Mouse (Mus musculus) intestine, embryonic 16.5 days (tissue): ENCODE measurements at regions not wholly inside any gene's neighbourhood (a gene's known extent, or its start where the extent isn't known, plus 50 kb on each side); places are given as distances from the start of the nearest gene placed in this dataset.
A peak's percentile ranks its signal among the peaks of the same experiment; 100 is the strongest.
"Not testable (repeated sequence)": the region's sequence is repeated elsewhere in the genome, so short reads cannot be mapped to it uniquely, and the experiment has no call there.

Experiments used
- ATAC-seq: fragments of 200-750 bp; cut with Nextera tagmentation; 2 replicates; pipeline ENCODE4 v1.8.0; 2017; ENCODE audit warnings: moderate TSS enrichment, moderate library complexity
- H3K27ac ChIP-seq: fragments of 300-500 bp; sonication (generic); 2 replicates; pipeline ENCODE4 v1.5.1; 2014; ENCODE audit warnings: mild to moderate bottlenecking, low read length
- H3K27me3 ChIP-seq: fragments of 300-500 bp; sonication (generic); replicated peaks from 2 replicates; pipeline ENCODE4 v1.6.1; 2014; ENCODE audit warnings: low read length, control low read depth, mixed read lengths; ENCODE audit not compliant: control insufficient read depth, insufficient read depth
- H3K36me3 ChIP-seq: fragments of 300-500 bp; sonication (generic); 2 replicates; pipeline ENCODE4 v1.6.1; 2014; ENCODE audit warnings: low read length, control low read depth; ENCODE audit not compliant: control insufficient read depth, insufficient read depth
- H3K4me1 ChIP-seq: fragments of 300-500 bp; sonication (generic); 2 replicates; pipeline ENCODE4 v1.6.1; 2014; ENCODE audit warnings: low read length, control low read depth, mixed read lengths; ENCODE audit not compliant: control insufficient read depth, insufficient read depth
- H3K4me2 ChIP-seq: fragments of 300-500 bp; sonication (generic); 2 replicates; pipeline ENCODE4 v1.6.1; 2014; ENCODE audit warnings: low read depth, low read length, control low read depth
- H3K4me3 ChIP-seq: fragments of 300-500 bp; sonication (generic); 2 replicates; pipeline ENCODE4 v1.5.1; 2014; ENCODE audit warnings: mild to moderate bottlenecking, low read length
- H3K9ac ChIP-seq: fragments of 300-500 bp; sonication (generic); 2 replicates; pipeline ENCODE4 v1.6.1; 2014; ENCODE audit warnings: low read depth, low read length
- H3K9me3 ChIP-seq: fragments of 300-500 bp; sonication (generic); 2 replicates; pipeline ENCODE4 v1.6.1; 2016; ENCODE audit warnings: low read length, control low read depth; ENCODE audit not compliant: control insufficient read depth
- WGBS: fragments of 180-500 bp; shearing (Covaris S2); extraction: QIAGEN DNeasy Blood & Tissue Kit; methylation state at CpG from one replicate; pipeline ENCODE4 v1.1.7; 2014; 5-methylcytosine and 5-hydroxymethylcytosine counted together

- no peaks in the 10 kb centered on the region for H3K9me3 ChIP-seq
- WGBS: 64% methylated on average over 2 of the region's 2 CpGs
- no peaks in the 10 kb centered on the region for H3K36me3 ChIP-seq
- no peak for ATAC-seq
- no peak overlapping the region for H3K4me3 ChIP-seq
- H3K9ac ChIP-seq: no peak overlapping the region
- no peak overlapping the region for H3K4me2 ChIP-seq
- H3K27ac ChIP-seq: no peak overlapping the region
- H3K27me3 ChIP-seq: no peaks in the 10 kb centered on the region; the same call in 1 of the 2 replicates
- H3K4me1 ChIP-seq: peaks cover 4% of the 10 kb centered on the region; the same call in 1 of the 2 replicates
Observed at GRCm38 (mm10) chr17:15252187-15252586, 124.5 kb downstream of the Dll1 start.

- 88% methylated on average over 1 of the region's 1 CpGs for WGBS
- Histone ChIP-seq H3K9ac (no peak overlapping the region), H3K4me3 (no peak overlapping the region), H3K4me2 (no peak overlapping the region), H3K4me1 (peaks cover 4% of the 10 kb centered on the region; the same call in 1 of the 2 replicates), H3K27ac (no peak overlapping the region), H3K27me3 (no peaks in the 10 kb centered on the region; the same call in 1 of the 2 replicates), H3K9me3 (no peaks in the 10 kb centered on the region), H3K36me3 (no peaks in the 10 kb centered on the region)
- ATAC-seq: no peak
Observed at GRCm38 (mm10) chr17:15251641-15252040, 125.0 kb downstream of the Dll1 start.

GRCm38 (mm10) chr17:15248417-15248791 lies 128.3 kb downstream of the Dll1 start:
- no peak overlapping the region for H3K4me2 ChIP-seq
- no peaks in the 10 kb centered on the region; the same call in 1 of the 2 replicates for H3K27me3 ChIP-seq
- H3K27ac ChIP-seq: no peak overlapping the region
- WGBS: 45% methylated on average over 4 of the region's 4 CpGs
- H3K4me3 ChIP-seq: no peak overlapping the region
- no peak overlapping the region for H3K9ac ChIP-seq
- H3K9me3 ChIP-seq: no peaks in the 10 kb centered on the region
- ATAC-seq: no peak
- H3K36me3 ChIP-seq: no peaks in the 10 kb centered on the region
- peaks cover 4% of the 10 kb centered on the region; the same call in 1 of the 2 replicates for H3K4me1 ChIP-seq

DNA sequence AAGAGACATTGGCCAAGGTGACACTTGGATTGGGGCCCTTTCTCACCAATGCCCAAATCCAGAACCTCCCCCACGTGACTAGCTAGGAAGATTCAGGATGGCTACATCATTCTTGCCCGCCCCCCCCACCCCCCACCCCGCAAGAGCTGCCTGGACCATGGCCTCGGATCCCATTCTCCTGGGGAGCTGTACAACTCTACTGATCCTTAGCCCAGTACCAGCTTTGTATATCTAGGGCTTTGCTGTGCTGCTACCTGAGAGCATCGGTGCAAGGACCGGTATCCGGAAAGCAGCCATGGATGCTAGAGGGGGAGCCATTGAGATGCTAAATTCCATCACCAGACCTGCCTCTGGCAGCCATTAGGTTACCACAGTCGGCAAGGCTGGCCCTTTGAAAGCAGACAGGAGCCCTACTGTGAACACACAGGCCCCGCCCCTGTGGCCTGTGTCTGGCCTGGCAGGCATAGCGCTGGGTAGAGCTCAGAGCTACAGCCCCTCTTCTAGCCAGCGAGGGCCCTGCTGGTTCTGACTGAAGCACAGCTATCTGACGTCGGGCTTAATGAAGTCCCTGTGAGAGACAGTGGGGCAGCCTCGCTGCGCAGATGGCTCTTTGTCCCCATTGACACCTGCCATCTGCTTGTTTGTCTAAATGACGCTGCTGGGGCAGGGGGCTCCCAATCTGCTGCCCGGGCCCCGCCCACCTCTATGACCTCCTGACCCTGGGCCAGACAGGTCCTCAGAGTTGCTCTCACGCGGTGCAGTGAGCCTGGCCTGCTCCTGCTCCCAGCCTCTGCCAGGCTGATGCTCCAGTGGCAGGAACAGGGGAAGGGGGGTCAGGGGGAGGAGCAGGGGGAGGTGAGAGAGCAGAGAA lies 128.9 kb downstream of the Dll1 start:
- WGBS: 12% methylated on average over 20 of the region's 20 CpGs
- Histone ChIP-seq H3K4me2 (no peak overlapping the region), H3K27ac (no peak overlapping the region)

GRCm38 (mm10) chr17:15242976-15243635 lies 133.6 kb downstream of the Dll1 start:
- ATAC-seq: no peak
- Histone ChIP-seq H3K9ac (no peak overlapping the region), H3K36me3 (no peaks in the 10 kb centered on the region), H3K27me3 (no peaks in the 10 kb centered on the region), H3K4me2 (no peak overlapping the region), H3K27ac (no peak overlapping the region), H3K4me1 (peaks cover 4% of the 10 kb centered on the region; the same call in 1 of the 2 replicates), H3K9me3 (no peaks in the 10 kb centered on the region), H3K4me3 (no peak overlapping the region)
- WGBS: 65% methylated on average over 6 of the region's 6 CpGs

More for the DNA sequence above, 128.9 kb downstream of the Dll1 start:
- H3K27me3 ChIP-seq: no peaks in the 10 kb centered on the region; the same call in 1 of the 2 replicates
- peak; percentile 64; the same call in 1 of the 2 replicates for ATAC-seq
- no peaks in the 10 kb centered on the region for H3K9me3 ChIP-seq
- H3K4me1 ChIP-seq: peaks cover 4% of the 10 kb centered on the region; the same call in 1 of the 2 replicates
- no peak overlapping the region for H3K4me3 ChIP-seq
- H3K36me3 ChIP-seq: no peaks in the 10 kb centered on the region
- no peak overlapping the region for H3K9ac ChIP-seq

GRCm38 (mm10) chr17:15242356-15242755 lies 134.3 kb downstream of the Dll1 start:
- Histone ChIP-seq H3K9me3 (no peaks in the 10 kb centered on the region), H3K4me2 (no peak overlapping the region), H3K36me3 (no peaks in the 10 kb centered on the region), H3K4me3 (no peak overlapping the region), H3K27ac (no peak overlapping the region), H3K27me3 (no peaks in the 10 kb centered on the region), H3K4me1 (no peaks in the 10 kb centered on the region), H3K9ac (no peak overlapping the region)
- no peak for ATAC-seq
- 79% methylated on average over 8 of the region's 8 CpGs for WGBS

DNA sequence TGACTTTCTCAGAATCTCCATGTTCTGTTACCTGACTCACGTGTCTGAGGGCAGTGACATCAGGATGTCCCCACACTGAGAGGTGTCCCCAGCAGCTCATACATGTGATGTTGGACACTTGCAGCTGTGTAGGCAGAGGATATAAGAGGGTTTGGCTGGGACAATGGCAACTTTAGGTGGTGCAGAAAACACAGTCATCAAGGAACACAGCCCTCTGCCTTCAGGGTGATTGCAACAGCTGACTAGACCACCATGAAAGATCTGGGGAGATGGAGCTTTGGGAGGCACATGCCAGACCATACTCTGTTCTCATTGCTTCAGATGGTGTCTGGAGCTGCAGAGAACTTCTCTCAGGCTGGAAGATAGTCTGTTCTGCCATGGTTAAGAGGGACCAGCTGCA lies 135.2 kb downstream of the Dll1 start:
- Histone ChIP-seq H3K9ac (no peak overlapping the region), H3K27ac (no peak overlapping the region), H3K4me3 (no peak overlapping the region), H3K4me2 (no peak overlapping the region), H3K36me3 (no peaks in the 10 kb centered on the region), H3K9me3 (no peaks in the 10 kb centered on the region), H3K27me3 (no peaks in the 10 kb centered on the region), H3K4me1 (no peaks in the 10 kb centered on the region)
- 78% methylated on average over 1 of the region's 1 CpGs for WGBS
- no peak for ATAC-seq

- not testable (repeated sequence) for ATAC-seq, H3K27me3 ChIP-seq, H3K27ac ChIP-seq, H3K4me1 ChIP-seq, H3K9ac ChIP-seq, H3K9me3 ChIP-seq, H3K36me3 ChIP-seq, H3K4me2 ChIP-seq, H3K4me3 ChIP-seq
- WGBS: 63% methylated on average over 12 of the region's 12 CpGs
Observed at GRCm38 (mm10) chr17:15240641-15241040, 136.0 kb downstream of the Dll1 start.

DNA sequence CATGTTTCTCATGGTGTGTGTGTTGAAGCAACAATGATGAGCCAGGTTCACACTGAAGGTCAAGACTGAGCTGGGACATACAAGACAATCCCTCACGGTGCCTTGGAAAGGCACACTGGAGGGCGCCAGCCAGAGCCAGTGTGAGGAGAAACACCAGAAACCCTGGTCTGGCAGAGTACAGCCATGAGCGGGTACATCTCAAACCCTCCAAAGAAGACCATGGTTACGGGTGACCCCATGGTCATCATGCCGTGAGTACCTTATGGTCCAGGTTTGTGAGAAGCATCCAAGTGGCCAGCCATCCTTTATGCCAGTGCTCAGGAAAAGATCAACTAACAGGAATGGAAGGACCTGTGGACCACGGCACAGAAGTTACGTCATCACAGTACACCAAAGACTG lies 136.7 kb downstream of the Dll1 start:
- no peaks in the 10 kb centered on the region for H3K9me3 ChIP-seq
- H3K27ac ChIP-seq: no peak overlapping the region
- no peak overlapping the region for H3K9ac ChIP-seq
- ATAC-seq: no peak
- no peaks in the 10 kb centered on the region for H3K4me1 ChIP-seq
- H3K4me2 ChIP-seq: no peak overlapping the region
- H3K4me3 ChIP-seq: no peak overlapping the region
- H3K27me3 ChIP-seq: no peaks in the 10 kb centered on the region
- WGBS: 95% methylated on average over 7 of the region's 7 CpGs
- H3K36me3 ChIP-seq: no peaks in the 10 kb centered on the region
